Mouse (Mus musculus) heart, embryonic 11.5 days (tissue): ENCODE results near the gene Pold3. TPM values are rescaled to one million over a fixed set of nuclear protein-coding genes. Genes with fewer than 3 reads are reported as not detected.

Experiments used
- polyA plus RNA-seq: library from polyadenylated mRNA; unstranded; fragments of >200 nt; fragmentation: Nextera tagmentation; extraction: Ambion mirVana; gene quantifications from 2 replicates; pipeline ENCODE4 v1.2.1, GENCODE M21; 2014

Pold3 gene
- polyA plus RNA-seq, 1 experiment from 2014 or later: 50.6 TPM

Other genes with a start within 250 kb of the Pold3 start
- gene Rnf169, start 141.1 kb downstream of the Pold3 start, polyA plus RNA-seq: 4.3 and 4.7 TPM in 2 replicates
- gene Chrdl2, start 115.4 kb downstream of the Pold3 start, polyA plus RNA-seq: 0.10 TPM in 1 of 2 replicates, not detected in the other
- 12.8 and 17.3 TPM in 2 replicates for gene Lipt2, start 37.7 kb upstream of the Pold3 start, polyA plus RNA-seq
- 5.7 and 5.9 TPM in 2 replicates for gene Kcne3, start 54.9 kb upstream of the Pold3 start, polyA plus RNA-seq
- 2.2 and 2.6 TPM in 2 replicates for gene Pgm2l1, start 105.8 kb upstream of the Pold3 start, polyA plus RNA-seq
- 16.2 and 17.5 TPM in 2 replicates for gene P4ha3, start 164.0 kb upstream of the Pold3 start, polyA plus RNA-seq